Mouse (Mus musculus) forebrain, embryonic 13.5 days (tissue): ENCODE results near the gene Wdr53. TPM values are rescaled to one million over a fixed set of nuclear protein-coding genes. Genes with fewer than 3 reads are reported as not detected.
"Not testable (repeated sequence)": the region's sequence is repeated elsewhere in the genome, so short reads cannot be mapped to it uniquely, and the experiment has no call there.

Source experiments
- ATAC-seq: fragments of 200-750 bp; cut with Nextera tagmentation; 2 replicates; pipeline ENCODE4 v1.8.0; 2017
- H3K27ac ChIP-seq: fragments of 300-500 bp; sonication (generic); 2 replicates; pipeline ENCODE4 v1.5.1; 2015; ENCODE audit warnings: inconsistent platforms, mild to moderate bottlenecking, moderate library complexity
- H3K27me3 ChIP-seq: fragments of 300-500 bp; sonication (generic); 2 replicates; pipeline ENCODE4 v1.6.1; 2015; ENCODE audit warnings: mild to moderate bottlenecking, inconsistent platforms
- H3K36me3 ChIP-seq: fragments of 300-500 bp; sonication (generic); 2 replicates; pipeline ENCODE4 v1.6.1; 2015; ENCODE audit warnings: mild to moderate bottlenecking, inconsistent platforms; ENCODE audit not compliant: poor library complexity, severe bottlenecking
- H3K4me1 ChIP-seq: fragments of 300-500 bp; sonication (generic); 2 replicates; pipeline ENCODE4 v1.6.1; 2015; ENCODE audit warnings: inconsistent platforms
- H3K4me2 ChIP-seq: fragments of 300-500 bp; sonication (generic); 2 replicates; pipeline ENCODE4 v1.6.1; 2015; ENCODE audit warnings: inconsistent platforms, mild to moderate bottlenecking, moderate library complexity
- H3K4me3 ChIP-seq: fragments of 300-500 bp; sonication (generic); 2 replicates; pipeline ENCODE4 v1.5.1; 2015; ENCODE audit warnings: mild to moderate bottlenecking, inconsistent platforms
- H3K9ac ChIP-seq: fragments of 300-500 bp; sonication (generic); 2 replicates; pipeline ENCODE4 v1.6.1; 2015; ENCODE audit warnings: mild to moderate bottlenecking, inconsistent platforms
- H3K9me3 ChIP-seq: fragments of 300-500 bp; sonication (generic); replicated peaks from 2 replicates; pipeline ENCODE4 v1.6.1; 2016; ENCODE audit warnings: inconsistent platforms
- WGBS: fragments of 180-500 bp; shearing (Covaris S2); methylation state at CpG from one replicate; pipeline ENCODE4 v1.1.7; 2015; 5-methylcytosine and 5-hydroxymethylcytosine counted together
- polyA plus RNA-seq: library from polyadenylated mRNA; unstranded; fragments of >200 nt; fragmentation: Nextera tagmentation; extraction: Ambion mirVana; gene quantifications from 2 replicates; pipeline ENCODE4 v1.2.1, GENCODE M21; 2015

Gene Wdr53
- polyA plus RNA-seq, result 15.4 and 18.3 TPM in 2 replicates

GRCm38 (mm10) chr16:32246952-32247370, at the start of gene Wdr53, which contains the start of gene Fbxo45:
TSS of gene Wdr53 (plus strand) at chr16:32247227.
TSS of gene Fbxo45 (minus strand) at chr16:32247158.
- H3K4me2 ChIP-seq, result peak within 1 kb of the TSS; percentile 75
- WGBS, result 0% methylated on average over 47 of the region's 48 CpGs
- peaks cover 2% of the 10 kb centered on the region for H3K36me3 ChIP-seq
- ATAC-seq, result peak; percentile 100
- H3K4me1 ChIP-seq, result peaks cover 31% of the 10 kb centered on the region
- H3K27ac ChIP-seq, result peak within 1 kb of the TSS; percentile 92
- H3K4me3 ChIP-seq, result peak within 1 kb of the TSS; percentile 95
- peak within 1 kb of the TSS; percentile 95 for H3K9ac ChIP-seq
- no peaks in the 10 kb centered on the region for H3K27me3 ChIP-seq
- no peaks in the 10 kb centered on the region for H3K9me3 ChIP-seq

- H3K27me3 ChIP-seq, result no peaks in the 10 kb centered on the region
- H3K36me3 ChIP-seq, result no peaks in the 10 kb centered on the region
- no peaks in the 10 kb centered on the region for H3K9me3 ChIP-seq
- peak overlapping the region; percentile 19 for H3K4me2 ChIP-seq
- no peak overlapping the region for H3K4me3 ChIP-seq
- H3K4me1 ChIP-seq, result peaks cover 5% of the 10 kb centered on the region; the same call in 1 of the 2 replicates
- H3K27ac ChIP-seq, result no peak overlapping the region
- 60% methylated on average over 21 of the region's 21 CpGs for WGBS
- no peak for ATAC-seq
- H3K9ac ChIP-seq, result no peak overlapping the region
Observed at GRCm38 (mm10) chr16:32200256-32201003, 46.6 kb upstream of the Wdr53 start.

GRCm38 (mm10) chr16:32201004-32201325, 46.1 kb upstream of the Wdr53 start:
- Histone ChIP-seq H3K27me3 (no peaks in the 10 kb centered on the region), H3K27ac (no peak overlapping the region), H3K9ac (no peak overlapping the region), H3K4me2 (peak overlapping the region; percentile 19), H3K9me3 (no peaks in the 10 kb centered on the region), H3K4me1 (peaks cover 5% of the 10 kb centered on the region; the same call in 1 of the 2 replicates), H3K36me3 (no peaks in the 10 kb centered on the region), H3K4me3 (no peak overlapping the region)
- no peak for ATAC-seq
- whole genome bisulfite sequencing, result 38% methylated on average over 9 of the region's 9 CpGs

GRCm38 (mm10) chr16:32202681-32203080, 44.3 kb upstream of the Wdr53 start:
- H3K4me1 ChIP-seq, result peaks cover 5% of the 10 kb centered on the region; the same call in 1 of the 2 replicates
- H3K9me3 ChIP-seq, result no peaks in the 10 kb centered on the region
- no peak for ATAC-seq
- H3K9ac ChIP-seq, result no peak overlapping the region
- H3K36me3 ChIP-seq, result no peaks in the 10 kb centered on the region
- whole genome bisulfite sequencing, result 84% methylated on average over 6 of the region's 6 CpGs
- no peak overlapping the region for H3K4me2 ChIP-seq
- no peak overlapping the region for H3K27ac ChIP-seq
- H3K4me3 ChIP-seq, result no peak overlapping the region
- no peaks in the 10 kb centered on the region for H3K27me3 ChIP-seq

- Histone ChIP-seq H3K4me3 (no peak overlapping the region), H3K27ac (no peak overlapping the region), H3K27me3 (no peaks in the 10 kb centered on the region), H3K36me3 (no peaks in the 10 kb centered on the region), H3K9me3 (peaks cover 10% of the 10 kb centered on the region), H3K4me1 (peaks cover 5% of the 10 kb centered on the region; the same call in 1 of the 2 replicates), H3K9ac (no peak overlapping the region), H3K4me2 (no peak overlapping the region)
- WGBS, result 66% methylated on average over 3 of the region's 3 CpGs
- no peak for ATAC-seq
Observed at GRCm38 (mm10) chr16:32204902-32205301, 42.1 kb upstream of the Wdr53 start.

GRCm38 (mm10) chr16:32214156-32214555, 32.9 kb upstream of the Wdr53 start:
- Histone ChIP-seq H3K4me3 (no peak overlapping the region), H3K27ac (no peak overlapping the region), H3K4me2 (no peak overlapping the region), H3K36me3 (no peaks in the 10 kb centered on the region), H3K4me1 (no peaks in the 10 kb centered on the region), H3K27me3 (no peaks in the 10 kb centered on the region), H3K9me3 (peaks cover 8% of the 10 kb centered on the region), H3K9ac (no peak overlapping the region)
- ATAC-seq, result no peak

- no peaks in the 10 kb centered on the region for H3K27me3 ChIP-seq
- no peak overlapping the region for H3K4me2 ChIP-seq
- no peak overlapping the region for H3K27ac ChIP-seq
- H3K9ac ChIP-seq, result no peak overlapping the region
- H3K36me3 ChIP-seq, result no peaks in the 10 kb centered on the region
- H3K4me3 ChIP-seq, result no peak overlapping the region
- WGBS, result 85% methylated on average over 17 of the region's 17 CpGs
- H3K4me1 ChIP-seq, result no peaks in the 10 kb centered on the region
- ATAC-seq, result no peak
- H3K9me3 ChIP-seq, result no peaks in the 10 kb centered on the region
Observed at GRCm38 (mm10) chr16:32214804-32215576, 32.0 kb upstream of the Wdr53 start.

GRCm38 (mm10) chr16:32221803-32222202, 25.2 kb upstream of the Wdr53 start:
- Histone ChIP-seq H3K4me3 (no peak overlapping the region), H3K9me3 (no peaks in the 10 kb centered on the region), H3K4me1 (no peaks in the 10 kb centered on the region), H3K9ac (no peak overlapping the region), H3K27ac (no peak overlapping the region), H3K27me3 (no peaks in the 10 kb centered on the region), H3K36me3 (no peaks in the 10 kb centered on the region), H3K4me2 (no peak overlapping the region)
- 84% methylated on average over 4 of the region's 4 CpGs for WGBS
- no peak for ATAC-seq

GRCm38 (mm10) chr16:32222399-32222798, 24.6 kb upstream of the Wdr53 start:
- no peak overlapping the region for H3K9ac ChIP-seq
- no peak for ATAC-seq
- no peaks in the 10 kb centered on the region for H3K36me3 ChIP-seq

GRCm38 (mm10) chr16:32232050-32232449, 15.0 kb upstream of the Wdr53 start:
- WGBS, result 89% methylated on average over 3 of the region's 3 CpGs
- H3K4me1 ChIP-seq, H3K27ac ChIP-seq, H3K9me3 ChIP-seq, H3K9ac ChIP-seq, H3K4me3 ChIP-seq, H3K4me2 ChIP-seq, ATAC-seq, H3K27me3 ChIP-seq: not testable (repeated sequence)
- H3K36me3 ChIP-seq, result peaks cover 39% of the 10 kb centered on the region

More at GRCm38 (mm10) chr16:32222399-32222798, 24.6 kb upstream of the Wdr53 start:
- H3K9me3 ChIP-seq, result no peaks in the 10 kb centered on the region
- H3K4me1 ChIP-seq, result no peaks in the 10 kb centered on the region
- no peaks in the 10 kb centered on the region for H3K27me3 ChIP-seq
- no peak overlapping the region for H3K4me2 ChIP-seq
- H3K4me3 ChIP-seq, result no peak overlapping the region
- no peak overlapping the region for H3K27ac ChIP-seq

- ATAC-seq, result no peak
- H3K9me3 ChIP-seq, result no peaks in the 10 kb centered on the region
- WGBS, result 89% methylated on average over 19 of the region's 19 CpGs
- H3K36me3 ChIP-seq, result peaks cover 46% of the 10 kb centered on the region
- H3K4me2 ChIP-seq, result no peak overlapping the region
- no peaks in the 10 kb centered on the region for H3K4me1 ChIP-seq
- H3K27me3 ChIP-seq, result no peaks in the 10 kb centered on the region
- H3K27ac ChIP-seq, result no peak overlapping the region
- no peak overlapping the region for H3K9ac ChIP-seq
- no peak overlapping the region for H3K4me3 ChIP-seq
Observed at GRCm38 (mm10) chr16:32237930-32238680, 8.9 kb upstream of the Wdr53 start.
